Mouse (Mus musculus) left cerebral cortex, adult 18-20 months (tissue): ENCODE measurements at regions not wholly inside any gene's neighbourhood (a gene's known extent, or its start where the extent isn't known, plus 50 kb on each side); places are given as distances from the start of the nearest gene placed in this dataset.

Experiments
- DNase-seq, 2 experiments: peaks; one replicate each; pipeline ENCODE4 v3.0.0; 2021 to 2022; ENCODE audit warnings: low spot score in 2 of 2, mixed read lengths in 1 of 2

- no peak for DNase-seq
Measured at GRCm38 (mm10) chr13:28898900-28899299, 54.6 kb downstream of the Sox4 start.

- no peak for DNase-seq
Measured at GRCm38 (mm10) chr13:28892896-28893295, 60.6 kb downstream of the Sox4 start.

- no peak for DNase-seq
Measured at GRCm38 (mm10) chr13:28887098-28887497, 66.4 kb downstream of the Sox4 start.

GRCm38 (mm10) chr13:28886691-28887090 lies 66.8 kb downstream of the Sox4 start:
- no peak for DNase-seq

- no peak for DNase-seq
Measured at GRCm38 (mm10) chr13:28885083-28886037, 68.2 kb downstream of the Sox4 start.

- DNase-seq = no peak
Measured at GRCm38 (mm10) chr13:28884191-28884820, 69.2 kb downstream of the Sox4 start.

- DNase-seq = no peak
Measured at GRCm38 (mm10) chr13:28883398-28883797, 70.1 kb downstream of the Sox4 start.

- DNase-seq = no peak
Measured at GRCm38 (mm10) chr13:28880888-28881287, 72.6 kb downstream of the Sox4 start.

GRCm38 (mm10) chr13:28878692-28879091 lies 74.8 kb downstream of the Sox4 start:
- DNase-seq = no peak

- no peak for DNase-seq
Measured at GRCm38 (mm10) chr13:28876771-28877170, 76.7 kb downstream of the Sox4 start.

GRCm38 (mm10) chr13:28870681-28871080 lies 82.8 kb downstream of the Sox4 start:
- DNase-seq = no peak

GRCm38 (mm10) chr13:28867210-28867609 lies 86.3 kb downstream of the Sox4 start:
- DNase-seq = no peak

- no peak for DNase-seq
Measured at GRCm38 (mm10) chr13:28866686-28867085, 86.8 kb downstream of the Sox4 start.

- no peak for DNase-seq
Measured at GRCm38 (mm10) chr13:28860601-28861000, 92.9 kb downstream of the Sox4 start.

GRCm38 (mm10) chr13:28859829-28860427 lies 93.6 kb downstream of the Sox4 start:
- no peak for DNase-seq

- no peak for DNase-seq
Measured at GRCm38 (mm10) chr13:28858001-28858400, 95.5 kb downstream of the Sox4 start.

- no peak for DNase-seq
Measured at GRCm38 (mm10) chr13:28857201-28857600, 96.3 kb downstream of the Sox4 start.

- DNase-seq = no peak
Measured at GRCm38 (mm10) chr13:28856472-28856871, 97.0 kb downstream of the Sox4 start.

GRCm38 (mm10) chr13:28854247-28854646 lies 99.3 kb downstream of the Sox4 start:
- no peak for DNase-seq

GRCm38 (mm10) chr13:28848305-28848704 lies 105.2 kb downstream of the Sox4 start:
- no peak for DNase-seq

GRCm38 (mm10) chr13:28847478-28847877 lies 106.0 kb downstream of the Sox4 start:
- no peak for DNase-seq

- no peak for DNase-seq
Measured at GRCm38 (mm10) chr13:28844495-28844894, 109.0 kb downstream of the Sox4 start.
